Mouse (Mus musculus) gonadal fat pad, adult 2 months (tissue): Measurements from ENCODE around the gene Gm10642. TPM values are rescaled to one million over a fixed set of nuclear protein-coding genes. Genes with fewer than 3 reads are reported as not detected.

Source experiments
- DNase-seq: peaks from one replicate; pipeline ENCODE4 v3.0.0-alpha.2; 2012; ENCODE audit warnings: low read depth
- polyA plus RNA-seq: library from polyadenylated mRNA; depleted of rRNA; stranded (reverse); fragments of >200 nt; gene quantifications from 2 replicates; pipeline ENCODE4 v1.2.3, GENCODE M21; 2012; rRNA removed

Gene Gm10642
- polyA plus RNA-seq, 1 experiment: 2.2 TPM

DNA sequence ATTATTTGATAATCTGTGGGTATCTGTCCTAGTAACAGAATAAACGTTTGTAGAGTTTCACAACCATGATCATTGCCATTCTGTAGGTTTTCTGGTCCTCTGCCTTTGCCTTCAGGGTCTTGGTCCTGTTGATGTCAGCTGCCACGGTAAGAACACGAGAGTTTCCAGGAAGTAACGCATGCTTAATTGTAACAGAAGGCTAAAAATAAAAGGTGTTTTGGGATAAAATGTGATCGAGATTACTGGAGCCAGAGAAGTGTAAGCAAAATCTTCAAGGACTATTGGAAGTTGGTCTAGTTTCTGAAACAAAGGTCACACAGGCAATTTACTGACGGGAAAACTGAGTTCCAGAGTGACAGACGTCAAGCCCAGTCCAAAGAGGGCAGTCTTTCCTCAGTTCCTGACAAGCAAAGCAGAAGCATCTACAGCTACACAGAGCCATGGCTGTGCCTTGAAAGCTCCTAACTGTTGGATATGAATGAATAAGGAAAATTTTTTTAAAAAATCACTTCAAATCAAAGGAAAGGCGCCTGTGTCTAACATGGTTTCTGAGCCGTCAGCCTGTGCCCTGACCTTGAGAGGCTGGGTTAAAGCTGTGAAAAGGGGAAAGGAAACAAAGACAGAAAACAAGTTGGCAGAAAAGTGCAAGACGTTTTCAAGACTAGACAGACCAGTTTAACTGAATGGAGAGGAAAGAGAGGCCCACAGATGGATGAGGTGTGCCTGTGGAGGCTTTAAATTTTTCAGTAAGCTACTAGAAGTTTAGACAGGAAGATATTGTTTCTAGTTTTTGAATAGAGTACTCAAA is 15.9 kb downstream of the Gm10642 start:
- no peak for DNase-seq

DNA sequence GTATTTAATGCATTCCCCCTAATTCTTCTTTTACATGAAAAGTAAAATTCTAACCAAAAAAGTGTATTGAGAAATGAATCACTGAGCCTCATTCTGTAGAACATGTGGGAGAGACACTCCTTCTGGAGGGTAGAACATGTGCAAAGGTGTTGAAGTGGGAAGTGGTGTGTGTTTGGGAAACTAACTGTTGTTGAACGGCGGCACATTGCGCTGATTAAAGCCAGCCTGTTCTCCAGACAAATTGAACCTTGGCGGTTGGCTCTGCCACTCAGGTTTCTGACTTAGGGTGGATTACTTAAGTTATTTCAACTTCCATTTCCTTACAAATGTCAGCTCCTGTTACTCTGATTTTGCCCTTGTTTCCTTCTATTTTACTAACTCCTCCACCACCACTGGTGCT is 17.6 kb downstream of the Gm10642 start:
- DNase-seq: no peak

DNA sequence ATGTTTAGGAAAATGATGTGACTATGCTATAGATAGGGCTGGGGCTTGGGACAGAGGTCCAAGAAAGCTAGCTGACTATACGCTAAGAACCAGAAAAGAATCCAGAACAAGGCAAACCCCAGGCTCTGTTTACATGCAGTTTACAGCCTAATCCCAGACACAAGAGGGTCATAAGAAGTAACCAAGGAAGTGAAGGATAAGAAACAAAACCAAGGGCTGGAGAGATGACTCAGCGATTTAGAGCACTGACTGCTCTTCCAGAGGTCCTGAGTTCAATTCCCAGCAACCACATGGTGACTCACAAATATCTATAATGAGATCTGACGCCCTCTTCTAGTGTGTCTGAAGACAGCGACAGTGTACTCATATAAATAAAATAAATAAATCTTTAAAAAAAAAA is 19.1 kb downstream of the Gm10642 start:
- DNase-seq: no peak

DNA sequence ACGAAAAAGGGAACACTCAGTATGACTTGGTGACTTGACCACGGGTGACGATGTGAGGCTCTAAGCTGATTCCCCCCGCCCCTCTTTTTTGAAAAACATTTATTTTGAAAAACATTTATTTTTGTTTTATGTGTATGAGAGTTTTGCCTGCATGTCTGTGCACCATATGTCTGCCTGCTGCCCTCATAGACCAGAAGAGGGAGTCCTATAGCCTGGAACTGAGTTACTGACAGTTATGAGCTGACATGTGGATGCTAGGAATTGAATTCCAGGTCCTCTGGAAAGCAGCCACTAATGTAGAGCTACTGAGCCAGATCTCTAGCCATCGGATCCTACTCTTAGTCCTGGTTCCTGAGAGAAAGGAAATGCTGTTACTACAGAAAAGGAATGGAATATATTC is 19.9 kb downstream of the Gm10642 start:
- no peak for DNase-seq

DNA sequence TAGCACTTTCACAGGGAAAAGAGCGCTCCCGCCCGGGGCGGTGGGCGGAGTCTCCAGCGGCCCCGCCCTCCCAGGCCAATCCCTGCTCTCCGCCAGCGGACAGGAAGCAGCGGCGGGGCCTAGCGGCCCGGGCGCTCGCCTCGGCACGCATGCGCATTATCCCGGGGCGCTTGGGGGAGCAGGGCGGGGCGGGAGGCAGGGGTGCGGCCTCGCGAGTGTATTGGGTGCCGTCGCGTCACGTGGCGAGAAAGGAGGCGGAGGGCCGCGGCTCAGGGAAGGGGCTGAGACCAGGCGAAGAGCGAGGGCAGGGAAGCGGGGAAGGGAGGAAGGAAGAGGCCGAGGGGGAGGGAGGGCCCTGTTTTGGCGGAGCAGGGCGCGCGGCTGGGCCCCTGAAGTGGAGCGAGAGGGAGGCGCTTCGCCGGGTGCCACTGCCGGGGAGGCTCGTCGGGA is 22.7 kb downstream of the Gm10642 start, which contains the start of gene Adam10:
TSS of gene Adam10 (plus strand) at position 316 of the 450 bp plus-strand sequence.
- DNase-seq: no peak

DNA sequence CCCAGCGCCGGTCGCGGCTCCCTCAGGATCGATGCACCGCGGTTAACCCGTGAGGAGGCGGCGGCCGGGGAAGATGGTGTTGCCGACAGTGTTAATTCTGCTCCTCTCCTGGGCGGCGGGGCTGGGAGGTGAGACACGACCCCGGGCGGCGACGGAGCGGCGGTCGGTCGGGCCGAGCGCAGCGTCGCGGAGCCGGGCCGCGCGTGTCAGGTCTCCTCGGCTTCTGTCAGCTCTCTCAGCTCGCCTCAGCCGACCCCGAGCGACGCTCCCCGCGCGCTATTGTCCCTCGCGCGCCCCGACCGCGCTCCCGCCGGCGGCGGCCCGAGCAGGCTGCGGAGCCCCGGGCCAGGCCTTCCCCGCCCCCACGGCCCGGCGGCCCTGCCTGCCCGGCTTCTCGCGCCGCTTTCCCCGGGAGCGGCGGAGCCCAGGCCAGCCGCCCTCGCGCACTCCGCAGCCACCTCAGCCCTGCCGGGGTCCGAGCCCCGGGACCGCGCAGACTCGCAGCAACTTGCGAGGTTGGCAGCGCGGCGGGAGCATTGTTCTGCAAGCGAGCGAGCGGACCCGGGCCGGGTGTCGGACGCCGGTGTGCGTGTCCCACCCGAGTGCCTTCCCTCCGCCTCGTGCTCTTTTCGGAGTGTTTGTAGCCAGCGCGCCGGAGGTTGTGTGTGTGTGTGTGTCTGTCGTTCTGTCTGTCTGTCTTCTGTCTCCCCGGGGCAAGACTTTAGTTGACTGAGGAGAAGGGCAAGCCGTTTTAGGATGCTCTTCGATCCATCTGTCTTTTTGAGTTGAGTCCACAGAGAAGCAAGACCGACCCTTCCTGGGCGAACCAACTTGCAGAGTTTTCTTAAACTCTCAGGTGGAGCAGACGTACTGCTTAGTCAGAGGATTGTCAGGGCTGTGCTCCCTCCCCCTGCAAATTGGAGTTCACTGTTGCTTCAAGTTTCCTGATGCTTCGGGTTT is 23.4 kb downstream of the Gm10642 start:
- no peak for DNase-seq

DNA sequence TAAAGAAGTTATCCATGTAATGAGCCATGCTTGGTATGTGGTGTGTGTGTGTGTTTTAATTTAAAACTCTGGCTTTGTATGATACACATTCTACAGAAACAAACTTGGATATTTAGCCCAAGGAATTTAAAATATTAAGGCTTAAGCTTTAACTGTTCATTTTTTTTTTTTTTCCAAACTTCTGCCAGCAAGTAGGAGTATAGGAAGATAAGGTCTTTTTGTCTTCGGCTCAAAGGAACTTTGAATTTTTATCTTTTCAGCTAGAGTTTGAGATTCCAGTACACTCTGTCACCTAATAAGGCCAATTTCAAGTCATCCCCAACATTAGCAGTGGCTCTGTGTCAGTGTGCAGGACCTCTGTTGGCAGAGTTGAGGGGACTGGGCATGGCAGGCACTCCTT is 26.2 kb downstream of the Gm10642 start:
- no peak for DNase-seq

DNA sequence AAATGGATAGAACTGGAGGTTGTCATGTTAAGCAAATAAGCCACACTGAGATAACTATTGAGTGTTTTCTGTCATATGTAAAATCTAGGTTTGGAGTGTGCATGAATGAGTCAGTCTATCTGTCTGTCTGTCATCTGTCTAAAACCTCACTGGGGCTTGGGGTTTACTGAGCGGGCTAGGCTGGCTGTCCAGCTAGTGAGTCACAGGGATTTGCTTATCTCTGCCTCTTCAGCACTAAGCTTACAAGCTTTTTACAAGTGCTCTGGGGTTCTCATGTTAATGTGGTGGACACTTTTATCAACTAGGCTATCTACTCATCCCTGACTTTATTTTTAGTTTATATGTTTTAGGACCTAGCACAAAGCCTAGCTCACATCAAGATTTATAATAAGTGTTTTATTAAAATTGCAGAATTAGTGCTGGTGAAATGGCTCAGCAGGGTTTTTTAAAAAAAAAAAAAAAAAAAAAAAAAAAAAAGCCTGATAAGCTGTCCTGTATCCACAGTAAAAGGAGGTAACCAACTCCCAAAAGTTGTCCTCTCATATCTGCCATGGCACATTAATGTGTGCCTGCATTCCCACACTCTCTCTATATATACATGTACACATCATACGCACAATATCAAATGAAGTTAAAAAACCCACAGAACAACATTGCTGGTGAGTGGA is 32.4 kb downstream of the Gm10642 start:
- DNase-seq: no peak

DNA sequence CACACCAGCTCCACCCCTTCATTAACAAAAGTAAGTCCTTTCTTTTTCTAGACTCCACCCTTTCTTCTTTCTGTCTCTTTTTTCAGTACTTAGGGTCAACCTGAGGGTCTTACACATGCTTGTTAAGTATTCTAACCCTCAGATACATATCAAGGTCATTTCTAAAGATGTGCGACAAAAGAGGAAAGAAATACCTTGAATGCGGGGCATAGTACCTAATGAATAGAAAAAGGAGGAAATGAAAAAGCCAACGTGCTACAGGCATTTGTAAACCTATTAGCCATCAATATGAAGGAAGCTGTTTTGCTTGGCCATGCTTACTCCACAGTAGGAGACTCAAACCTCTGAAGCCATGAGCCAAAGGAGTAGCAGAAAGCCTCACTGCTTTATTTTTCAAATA is 33.9 kb downstream of the Gm10642 start:
- no peak for DNase-seq

DNA sequence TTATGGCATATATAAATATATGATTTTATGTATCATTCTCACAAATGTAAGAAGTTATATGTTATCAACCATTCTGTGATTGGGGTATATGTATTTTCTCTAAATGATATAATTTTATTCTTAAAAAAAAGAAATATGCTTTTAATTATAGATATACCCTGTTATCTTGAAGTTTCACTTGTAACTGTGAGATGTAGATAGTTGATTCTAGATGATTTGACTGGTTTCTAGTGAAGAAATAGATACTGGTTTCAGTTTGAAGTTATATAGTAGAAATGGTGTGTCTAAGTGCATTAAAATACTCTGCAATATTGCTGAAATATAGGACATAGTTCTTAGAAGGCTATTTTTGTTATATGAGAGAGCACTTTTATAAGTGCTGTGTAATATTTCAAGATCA is 34.5 kb downstream of the Gm10642 start:
- DNase-seq: no peak

DNA sequence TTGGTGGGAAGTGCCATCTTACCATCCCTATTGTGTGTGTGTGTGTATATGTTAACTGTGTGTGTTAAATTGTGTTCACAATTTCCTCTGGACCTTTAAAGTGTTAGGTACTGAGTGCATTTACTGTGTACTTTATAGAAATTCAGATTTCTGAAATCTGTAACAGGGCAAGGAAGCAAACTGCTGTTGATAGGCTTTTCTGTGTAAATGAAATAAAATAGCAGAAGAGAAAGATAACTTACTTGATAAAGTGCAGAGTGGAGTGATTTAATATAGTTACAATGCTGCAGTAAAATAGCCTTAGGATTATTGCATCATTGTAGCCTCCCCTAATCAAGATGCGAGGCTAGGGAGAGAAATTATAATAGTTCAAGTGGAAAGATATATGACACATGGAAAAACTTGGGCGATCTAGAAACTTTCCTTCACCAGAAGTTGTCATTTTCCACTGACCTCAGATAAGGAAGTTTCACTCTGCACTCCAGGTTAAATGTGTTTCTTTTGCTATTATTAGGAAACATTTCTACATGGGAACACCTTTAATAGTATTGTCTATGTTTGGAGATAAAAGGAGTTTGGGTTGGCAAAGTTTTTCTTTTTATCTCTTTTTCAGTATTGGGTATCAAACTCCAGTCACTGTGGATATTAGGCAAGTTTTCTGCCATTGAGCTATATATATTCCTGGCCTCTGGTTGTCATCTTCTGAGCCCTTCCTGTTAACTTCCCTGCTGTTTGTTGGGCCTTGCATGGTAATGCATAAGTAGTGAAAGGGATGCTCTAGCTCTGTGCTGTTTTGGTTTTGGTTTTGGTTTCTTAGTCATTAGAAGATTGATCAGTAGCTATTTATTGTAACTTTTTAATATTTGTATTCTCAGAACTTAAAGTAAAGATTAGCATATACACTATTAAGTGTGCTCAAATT is 36.0 kb downstream of the Gm10642 start:
- DNase-seq: no peak

DNA sequence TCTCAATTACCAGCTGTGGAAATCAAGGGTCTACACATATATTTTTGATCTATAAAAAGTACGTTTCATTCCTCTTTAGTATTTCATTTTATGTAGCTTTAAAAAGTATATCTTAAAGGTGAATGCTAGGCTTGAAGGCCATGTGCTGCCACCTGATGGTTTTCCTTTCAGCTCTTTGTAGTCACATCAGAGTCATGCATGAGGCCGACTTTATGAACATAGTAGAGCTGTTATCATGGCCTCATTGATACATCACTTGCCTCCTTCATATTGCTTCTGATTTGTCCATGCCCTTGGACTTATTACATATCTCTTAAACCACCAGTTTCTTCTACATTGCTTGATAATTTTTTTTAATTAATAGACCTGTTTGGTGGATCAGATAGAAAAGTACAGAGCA is 39.7 kb downstream of the Gm10642 start:
- DNase-seq: no peak

DNA sequence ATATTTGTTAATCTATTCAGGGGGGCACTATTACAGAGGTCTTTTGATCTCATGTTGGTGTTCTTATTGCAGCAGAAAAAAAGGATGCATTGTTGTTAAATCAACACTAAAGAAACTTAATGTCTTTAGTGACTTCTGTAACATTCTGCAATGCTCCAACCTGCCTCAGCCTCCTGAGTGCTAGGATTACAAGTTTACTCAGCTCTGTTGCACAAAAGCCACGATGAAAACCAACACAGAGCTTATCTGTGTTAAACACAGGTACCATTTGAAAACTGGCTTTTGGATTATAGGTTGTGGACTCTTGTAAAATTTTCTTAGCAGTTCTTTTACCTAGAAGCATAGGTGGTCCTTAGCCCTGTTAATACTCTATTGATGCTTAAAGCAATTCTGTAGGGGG is 42.0 kb downstream of the Gm10642 start:
- no peak for DNase-seq

DNA sequence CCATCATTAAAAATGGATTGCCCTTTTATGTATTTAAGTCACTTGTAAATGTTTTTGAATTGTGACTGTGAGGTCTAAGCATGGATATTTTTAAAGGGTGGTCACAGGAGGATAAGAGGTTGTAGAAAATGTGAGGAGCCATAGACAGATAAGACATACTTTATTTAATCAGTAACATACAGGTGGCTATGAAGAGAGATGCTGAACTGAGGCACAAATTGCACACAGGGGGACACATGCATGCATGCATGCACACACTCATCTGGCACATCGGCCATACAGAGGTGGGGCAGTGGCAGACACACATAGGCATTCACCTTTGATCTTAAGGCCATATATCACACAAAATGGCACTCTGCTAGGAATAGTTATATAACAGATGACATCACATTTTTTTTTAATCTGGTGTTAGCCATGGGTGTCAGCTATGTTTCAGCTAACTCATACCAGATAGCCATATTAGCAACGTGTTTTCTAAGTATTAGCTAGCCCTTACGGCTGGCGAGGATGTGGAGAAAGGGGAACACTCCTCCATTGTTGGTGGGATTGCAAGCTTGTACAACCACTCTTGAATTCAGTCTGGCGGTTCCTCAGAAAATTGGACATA is 47.6 kb downstream of the Gm10642 start:
- no peak for DNase-seq

DNA sequence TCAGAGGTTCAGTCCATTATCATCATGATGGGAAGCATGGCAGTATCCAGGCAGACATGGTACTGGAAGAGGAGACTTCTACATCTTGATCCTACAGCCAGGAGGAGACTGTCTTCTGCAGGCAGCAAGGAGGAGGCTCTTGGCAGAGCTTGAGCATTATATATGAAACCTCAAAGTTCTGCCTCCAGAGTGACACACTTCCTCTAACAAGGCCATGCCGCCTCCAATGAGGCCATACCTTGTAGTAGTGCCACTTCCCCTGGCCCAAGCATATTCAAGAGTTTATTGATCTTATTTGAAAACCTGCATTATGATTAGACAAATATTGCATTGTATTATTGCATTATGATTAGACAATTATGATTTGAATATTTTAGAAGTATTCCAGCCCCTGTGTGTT is 50.4 kb downstream of the Gm10642 start:
- no peak for DNase-seq

Other genes starting within 250 kb of the Gm10642 start
- gene Ccnb2, start 234.7 kb upstream of the Gm10642 start, polyA plus RNA-seq: 3.1 and 3.4 TPM in 2 replicates
- gene Rnf111, start 152.5 kb upstream of the Gm10642 start, polyA plus RNA-seq: 31.7 and 36.3 TPM in 2 replicates
- gene Sltm, start 113.5 kb upstream of the Gm10642 start, polyA plus RNA-seq: 6.9 and 8.6 TPM in 2 replicates
- 9.3 and 9.4 TPM in 2 replicates for gene Mindy2, start 923 bp downstream of the Gm10642 start, polyA plus RNA-seq
- 21.9 and 33.1 TPM in 2 replicates for gene Adam10, start 22.7 kb downstream of the Gm10642 start, polyA plus RNA-seq